Mouse (Mus musculus) small intestine, adult 2 months (tissue): ENCODE results near the gene Ppip5k1.

ENCODE experiments used
- CTCF ChIP-seq: fragments of 200-500 bp; IDR thresholded peaks from 2 replicates; pipeline ENCODE4 v1.5.1; 2012; ENCODE audit warnings: low read depth, mild to moderate bottlenecking, control low read depth, inconsistent platforms, low read length, moderate library complexity, mixed read lengths; ENCODE audit not compliant: insufficient replicate concordance, insufficient read length; ENCODE audit errors: extremely low read depth
- POLR2A ChIP-seq: fragments of 200-500 bp; IDR thresholded peaks from 2 replicates; pipeline ENCODE4 v1.6.1; 2012; ENCODE audit warnings: low read depth, mild to moderate bottlenecking, control low read depth, inconsistent platforms, low read length, moderate library complexity

GRCm38 (mm10) chr2:121292316-121293013 is 62.7 kb downstream of the Ppip5k1 start:
- TF ChIP-seq CTCF (no peak), POLR2A (no peak)
